Mouse (Mus musculus): Measurements from ENCODE around the gene Olfr352.

DNA sequence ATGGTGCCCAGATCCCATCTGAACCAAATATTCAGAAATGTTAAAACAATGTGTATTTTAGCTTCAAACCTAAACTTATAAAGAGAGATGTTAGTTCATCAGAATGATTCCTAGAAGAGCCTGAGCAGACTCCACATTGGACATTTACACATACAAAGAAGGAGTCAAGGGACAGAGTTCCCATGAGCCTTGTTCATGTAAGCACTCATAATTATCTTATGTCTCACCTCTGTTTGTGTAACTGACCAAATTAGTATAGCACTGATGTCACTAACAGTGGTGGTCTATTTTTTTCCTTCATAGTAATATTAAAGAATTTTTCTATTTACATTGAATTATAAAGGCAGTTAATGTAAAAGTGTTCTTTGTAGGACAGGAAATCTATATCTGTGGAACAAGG lies 24.6 kb downstream of the Olfr352 start, which contains the start of gene Olfr353:
- TF ChIP-seq CTCF (IDR thresholded peaks at IDR 0.05) = no peak
- no peak for TF ChIP-seq EP300 (IDR thresholded peaks at IDR 0.05)

Data from lung, postnatal 0 days (tissue).